ENCODE assay signal across 8 mouse cellular contexts in the genomic region with DNA sequence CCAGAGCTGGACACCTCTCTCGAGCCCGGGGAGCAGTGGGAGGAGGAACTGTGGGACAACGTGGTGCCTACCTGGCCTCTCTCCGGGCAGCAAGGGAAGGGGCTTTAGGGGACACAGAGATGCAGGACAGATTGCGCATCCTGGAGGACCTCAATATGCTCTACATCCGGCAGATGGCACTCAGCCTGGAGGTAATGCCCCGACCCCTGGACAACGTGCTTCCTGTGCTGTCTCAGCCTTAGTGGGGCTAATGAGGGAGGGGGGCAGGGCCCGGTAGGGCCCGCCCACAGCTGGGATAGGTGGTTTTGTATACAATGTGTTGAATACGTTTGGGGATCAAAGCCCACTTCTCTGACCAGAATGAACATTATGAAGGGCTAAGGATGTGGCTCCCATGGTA. TPM values are rescaled to one million over a fixed set of nuclear protein-coding genes. Genes with fewer than 3 reads are reported as not detected.
DNase-seq lines count a peak whose midpoint lies in the region; TF ChIP-seq lines count a peak whose summit lies in the region.

No protein-coding gene starts in this region.

- H3K27ac ChIP-seq in MEL (ENCODE audit: control insufficient read depth, low read depth, low read length): peak overlapping the region; percentile 44

- no peaks in the 10 kb centered on the region for H3K9me3 ChIP-seq in MEL (replicated peaks; ENCODE audit: insufficient read depth, low read length)

- no peaks in the 10 kb centered on the region for H3K36me3 ChIP-seq in MEL (ENCODE audit: control insufficient read depth in 1 of 2, insufficient read depth in 2 of 2, low read length in 2 of 2)

- H3K4me1 ChIP-seq in MEL (ENCODE audit: control insufficient read depth in 1 of 2, insufficient read depth in 2 of 2, low read length in 2 of 2): peaks cover 0 to 10% of the 10 kb centered on the region in 2 experiments; a peak in 3 of 4 replicates

- H3K27me3 ChIP-seq in MEL (ENCODE audit: control insufficient read depth in 1 of 2, insufficient read depth in 2 of 2, low read length in 2 of 2): no peaks in the 10 kb centered on the region

- peak; percentile 48 for DNase-seq in adrenal gland, postnatal 10 days
- no peak for DNase-seq in adrenal gland, postnatal 36 days
- DNase-seq in MEL (ENCODE audit: low read depth, low spot score): peak; percentile 71
- peak; percentile 62 for DNase-seq in forelimb bud, embryonic 11.5 days (ENCODE audit: low read depth, low spot score)
- DNase-seq in kidney, postnatal 4 days: peak; percentile 64 to 77
- DNase-seq in neural tube, embryonic 10.5 days (ENCODE audit: extremely low spot score, low spot score): peak; percentile 75
- no peak for DNase-seq in natural killer cell, adult 2 months (ENCODE audit: low spot score in 2 of 2)
- DNase-seq in cerebellum, adult 18-20 months: no peak

- peak overlapping the region; percentile 72 to 91 for H3K4me3 ChIP-seq in MEL (ENCODE audit: control insufficient read depth in 1 of 2, insufficient read depth in 1 of 2, low read depth in 2 of 2, low read length in 2 of 2)

- peak in 2 of 3 experiments; percentile 9 to 32; a peak in 2 of 6 replicates for TF ChIP-seq CTCF in MEL (IDR thresholded peaks at IDR 0.05 in 2 of 3, conservative IDR thresholded peaks at IDR 0.05 in 1 of 3; ENCODE audit: control insufficient read depth in 1 of 3, insufficient read depth in 1 of 3, low read depth in 2 of 3, low read length in 3 of 3, poor library complexity in 1 of 3, severe bottlenecking in 1 of 3)

- peak overlapping the region; percentile 89 for H3K9ac ChIP-seq in MEL (ENCODE audit: control insufficient read depth, low read depth, low read length, poor library complexity, severe bottlenecking)

- H3K79me2 ChIP-seq in MEL (ENCODE audit: control insufficient read depth, insufficient read depth, low read length, poor library complexity): peaks cover 6% of the 10 kb centered on the region; the same call in 1 of the 2 replicates

- TF ChIP-seq RAD21 in MEL (IDR thresholded peaks at IDR 0.05; ENCODE audit: low read depth, low read length): no peak

- no peak for TF ChIP-seq POLR2A in MEL (IDR thresholded peaks at IDR 0.05; ENCODE audit: control insufficient read depth in 1 of 2, insufficient read depth in 1 of 2, low read depth in 1 of 2, low read length in 2 of 2, poor library complexity in 1 of 2)

- no peak for TF ChIP-seq EP300 in MEL (IDR thresholded peaks at IDR 0.05; ENCODE audit: low read depth in 1 of 2, low read length in 2 of 2)

TF ChIP-seq in MEL, 35 proteins besides CTCF, POLR2A, EP300 and RAD21:
- TF ChIP-seq SIN3A (IDR thresholded peaks at IDR 0.05; ENCODE audit: low read length) (peak; percentile 28; the same call in 1 of the 2 replicates), MXI1 (IDR thresholded peaks at IDR 0.05; ENCODE audit: low read depth, low read length) (peak; percentile 15; the same call in 1 of the 2 replicates), MAX (IDR thresholded peaks at IDR 0.05; ENCODE audit: low read length) (peak; percentile 39; the same call in 1 of the 2 replicates), MYC (IDR thresholded peaks at IDR 0.05; ENCODE audit: low read depth, low read length) (peak; percentile 78), ZNF384 (IDR thresholded peaks at IDR 0.05; ENCODE audit: low read depth, low read length) (no peak), CHD2 (IDR thresholded peaks at IDR 0.05; ENCODE audit: low read length) (no peak)

RNA-seq across cellular contexts. Expression of gene Rtkn, which starts 2.8 kb away (rescaled TPM):
- total RNA-seq in adrenal gland, postnatal 10 days (2021): 10 to 100 TPM; 10.9 to 19.8 TPM
- total RNA-seq in adrenal gland, postnatal 36 days (2021): 10 to 100 TPM in 1 of 2 experiments, 1 to 10 TPM in 1; 5.1 to 14.0 TPM
- 5.2 and 5.4 TPM in 2 replicates for total RNA-seq in MEL (2012; rRNA removed)
- 1 to 10 TPM in 1 of 2 experiments, not detected in 1; 8.3 TPM for polyA plus RNA-seq in MEL (2012; ENCODE audit: insufficient read depth in 1 of 2, insufficient read length in 2 of 2, low read depth in 1 of 2, low replicate concordance in 2 of 2, missing spikeins in 1 of 2)

RNA-seq across cellular contexts. Expression of gene Ino80b, which starts 12.8 kb away (rescaled TPM):
- total RNA-seq in adrenal gland, postnatal 10 days (2021): 10 to 100 TPM; 20.7 to 25.7 TPM
- total RNA-seq in adrenal gland, postnatal 36 days (2021): 10 to 100 TPM; 22.4 to 25.2 TPM
- 25.8 and 30.6 TPM in 2 replicates for total RNA-seq in MEL (2012; rRNA removed)
- 10 to 100 TPM in 1 of 2 experiments, not detected in 1; 40.9 TPM for polyA plus RNA-seq in MEL (2012; ENCODE audit: insufficient read depth in 1 of 2, insufficient read length in 2 of 2, low read depth in 1 of 2, low replicate concordance in 2 of 2, missing spikeins in 1 of 2)

RNA-seq across cellular contexts. Expression of gene Wbp1, which starts 16.7 kb away (rescaled TPM):
- total RNA-seq in adrenal gland, postnatal 10 days (2021): 10 to 100 TPM; 61.1 to 82.1 TPM
- total RNA-seq in adrenal gland, postnatal 36 days (2021): 10 to 100 TPM; 69.8 to 90.1 TPM
- total RNA-seq in MEL (2012; rRNA removed): 35.0 and 42.4 TPM in 2 replicates
- polyA plus RNA-seq in MEL (2012; ENCODE audit: insufficient read depth in 1 of 2, insufficient read length in 2 of 2, low read depth in 1 of 2, low replicate concordance in 2 of 2, missing spikeins in 1 of 2): 10 to 100 TPM in 1 of 2 experiments, not detected in 1; 72.8 TPM

RNA-seq across cellular contexts. Expression of gene Wdr54, which starts 18.1 kb away (rescaled TPM):
- total RNA-seq in adrenal gland, postnatal 10 days (2021): 1 to 10 TPM; 2.0 to 2.2 TPM
- 1 to 10 TPM; 1.8 to 3.1 TPM for total RNA-seq in adrenal gland, postnatal 36 days (2021)
- total RNA-seq in MEL (2012; rRNA removed): 3.2 and 3.4 TPM in 2 replicates
- polyA plus RNA-seq in MEL (2012; ENCODE audit: insufficient read depth in 1 of 2, insufficient read length in 2 of 2, low read depth in 1 of 2, low replicate concordance in 2 of 2, missing spikeins in 1 of 2): 1 to 10 TPM in 1 of 2 experiments, not detected in 1; 4.6 TPM

RNA-seq across cellular contexts. Expression of gene 1700003E16Rik, which starts 18.1 kb away (rescaled TPM):
- total RNA-seq in adrenal gland, postnatal 10 days (2021): under 1 TPM; 0.24 to 0.39 TPM
- under 1 TPM; 0.43 to 0.66 TPM for total RNA-seq in adrenal gland, postnatal 36 days (2021)
- total RNA-seq in MEL (2012; rRNA removed): 0.15 and 0.23 TPM in 2 replicates
- polyA plus RNA-seq in MEL (2012; ENCODE audit: insufficient read depth in 1 of 2, insufficient read length in 2 of 2, low read depth in 1 of 2, low replicate concordance in 2 of 2, missing spikeins in 1 of 2): under 1 TPM in 1 of 2 experiments, not detected in 1; 0.50 TPM

Comparison
In these comparisons a context has a peak if more than half of its experiments do, and no peak if none do; other contexts are left out.
1. DNase-seq: peak in adrenal gland, postnatal 10 days (single experiment), MEL (single experiment), forelimb bud, embryonic 11.5 days (single experiment), kidney, postnatal 4 days (2 of 2) and neural tube, embryonic 10.5 days (single experiment); none in adrenal gland, postnatal 36 days (0 of 2), natural killer cell, adult 2 months (0 of 2) and cerebellum, adult 18-20 months (0 of 2).